Mouse (Mus musculus) stomach, embryonic 16.5 days (tissue): ENCODE measurements around the gene Tmem213. TPM values are rescaled to one million over a fixed set of nuclear protein-coding genes. Genes with fewer than 3 reads are reported as not detected.
A peak's percentile ranks its signal among the peaks of the same experiment; 100 is the strongest.

Experiments
- ATAC-seq: fragments of 200-750 bp; cut with Nextera tagmentation; 2 replicates; pipeline ENCODE4 v1.8.0; 2017; ENCODE audit warnings: moderate number of reproducible peaks, moderate TSS enrichment; ENCODE audit not compliant: insufficient read depth, low FRiP score
- H3K27ac ChIP-seq: fragments of 300-500 bp; sonication (generic); 2 replicates; pipeline ENCODE4 v1.5.1; 2014; ENCODE audit warnings: low read length
- H3K27me3 ChIP-seq: fragments of 300-500 bp; sonication (generic); 2 replicates; pipeline ENCODE4 v1.6.1; 2014; ENCODE audit warnings: low read length, control low read depth, mixed read lengths; ENCODE audit not compliant: control insufficient read depth, insufficient read depth
- H3K36me3 ChIP-seq: fragments of 300-500 bp; sonication (generic); 2 replicates; pipeline ENCODE4 v1.6.1; 2014; ENCODE audit warnings: low read length; ENCODE audit not compliant: control insufficient read depth, insufficient read depth
- H3K4me1 ChIP-seq: fragments of 300-500 bp; sonication (generic); 2 replicates; pipeline ENCODE4 v1.6.1; 2014; ENCODE audit warnings: low read length, control low read depth, mixed read lengths; ENCODE audit not compliant: control insufficient read depth, insufficient read depth
- H3K4me2 ChIP-seq: fragments of 300-500 bp; sonication (generic); 2 replicates; pipeline ENCODE4 v1.6.1; 2014; ENCODE audit warnings: low read depth, low read length, mixed read lengths
- H3K4me3 ChIP-seq: fragments of 300-500 bp; sonication (generic); replicated peaks from 2 replicates; pipeline ENCODE4 v1.5.1; 2014; ENCODE audit warnings: mild to moderate bottlenecking, low read length
- H3K9ac ChIP-seq: fragments of 300-500 bp; sonication (generic); 2 replicates; pipeline ENCODE4 v1.6.1; 2014; ENCODE audit warnings: low read length
- H3K9me3 ChIP-seq: fragments of 300-500 bp; sonication (generic); replicated peaks from 2 replicates; pipeline ENCODE4 v1.6.1; 2016; ENCODE audit warnings: low read length, control low read depth; ENCODE audit not compliant: control insufficient read depth
- WGBS: fragments of 180-500 bp; shearing (Covaris S2); extraction: QIAGEN DNeasy Blood & Tissue Kit; methylation state at CpG from one replicate; pipeline ENCODE4 v1.1.7; 2014; 5-methylcytosine and 5-hydroxymethylcytosine counted together
- polyA plus RNA-seq: library from polyadenylated mRNA; unstranded; fragments of >200 nt; fragmentation: Nextera tagmentation; extraction: Ambion mirVana; gene quantifications from 2 replicates; pipeline ENCODE4 v1.2.1, GENCODE M21; 2015

The Tmem213 gene
- polyA plus RNA-seq, 1 experiment from 2014 or later = 2.9 TPM

- WGBS = 91% methylated on average over 5 of the region's 5 CpGs
- Histone ChIP-seq H3K4me2 (no peak overlapping the region), H3K4me3 (no peak overlapping the region), H3K27me3 (no peaks in the 10 kb centered on the region), H3K9me3 (no peaks in the 10 kb centered on the region), H3K36me3 (no peaks in the 10 kb centered on the region), H3K4me1 (no peaks in the 10 kb centered on the region; the same call in 1 of the 2 replicates), H3K9ac (no peak overlapping the region), H3K27ac (no peak overlapping the region)
- ATAC-seq = no peak
Observed at GRCm38 (mm10) chr6:38108449-38108848, 606 bp upstream of the Tmem213 start.

- H3K36me3 ChIP-seq = no peaks in the 10 kb centered on the region
- no peak overlapping the region for H3K9ac ChIP-seq
- H3K4me3 ChIP-seq = no peak overlapping the region
- peak overlapping the region; percentile 19 for H3K4me2 ChIP-seq
- H3K9me3 ChIP-seq = no peaks in the 10 kb centered on the region
- H3K27ac ChIP-seq = no peak overlapping the region
- H3K27me3 ChIP-seq = no peaks in the 10 kb centered on the region
- ATAC-seq = no peak
- H3K4me1 ChIP-seq = no peaks in the 10 kb centered on the region; the same call in 1 of the 2 replicates
- WGBS = 14% methylated on average over 9 of the region's 9 CpGs
Observed at GRCm38 (mm10) chr6:38109871-38110270, 816 bp downstream of the Tmem213 start.

GRCm38 (mm10) chr6:38110859-38111258 lies 1.8 kb downstream of the Tmem213 start:
- Histone ChIP-seq H3K36me3 (no peaks in the 10 kb centered on the region), H3K4me3 (no peak overlapping the region), H3K9ac (no peak overlapping the region), H3K9me3 (no peaks in the 10 kb centered on the region), H3K27me3 (no peaks in the 10 kb centered on the region), H3K4me2 (no peak overlapping the region), H3K4me1 (peaks cover 1% of the 10 kb centered on the region; the same call in 1 of the 2 replicates), H3K27ac (no peak overlapping the region)
- ATAC-seq = peak; percentile 31; the same call in 1 of the 2 replicates
- 58% methylated on average over 9 of the region's 9 CpGs for WGBS

- Histone ChIP-seq H3K4me2 (no peak overlapping the region), H3K9ac (no peak overlapping the region), H3K4me3 (no peak overlapping the region), H3K4me1 (peaks cover 3% of the 10 kb centered on the region; the same call in 1 of the 2 replicates), H3K27ac (no peak overlapping the region), H3K36me3 (no peaks in the 10 kb centered on the region), H3K27me3 (no peaks in the 10 kb centered on the region), H3K9me3 (no peaks in the 10 kb centered on the region)
- 44% methylated on average over 4 of the region's 4 CpGs for WGBS
- ATAC-seq = no peak
Observed at GRCm38 (mm10) chr6:38116107-38116770, 7.2 kb downstream of the Tmem213 start.

- Histone ChIP-seq H3K27me3 (no peaks in the 10 kb centered on the region), H3K4me2 (no peak overlapping the region), H3K9me3 (no peaks in the 10 kb centered on the region), H3K36me3 (no peaks in the 10 kb centered on the region), H3K9ac (no peak overlapping the region), H3K4me3 (no peak overlapping the region), H3K27ac (no peak overlapping the region), H3K4me1 (peaks cover 3% of the 10 kb centered on the region)
- WGBS = 91% methylated on average over 6 of the region's 6 CpGs
- no peak for ATAC-seq
Observed at GRCm38 (mm10) chr6:38118341-38118740, 9.3 kb downstream of the Tmem213 start.

DNA sequence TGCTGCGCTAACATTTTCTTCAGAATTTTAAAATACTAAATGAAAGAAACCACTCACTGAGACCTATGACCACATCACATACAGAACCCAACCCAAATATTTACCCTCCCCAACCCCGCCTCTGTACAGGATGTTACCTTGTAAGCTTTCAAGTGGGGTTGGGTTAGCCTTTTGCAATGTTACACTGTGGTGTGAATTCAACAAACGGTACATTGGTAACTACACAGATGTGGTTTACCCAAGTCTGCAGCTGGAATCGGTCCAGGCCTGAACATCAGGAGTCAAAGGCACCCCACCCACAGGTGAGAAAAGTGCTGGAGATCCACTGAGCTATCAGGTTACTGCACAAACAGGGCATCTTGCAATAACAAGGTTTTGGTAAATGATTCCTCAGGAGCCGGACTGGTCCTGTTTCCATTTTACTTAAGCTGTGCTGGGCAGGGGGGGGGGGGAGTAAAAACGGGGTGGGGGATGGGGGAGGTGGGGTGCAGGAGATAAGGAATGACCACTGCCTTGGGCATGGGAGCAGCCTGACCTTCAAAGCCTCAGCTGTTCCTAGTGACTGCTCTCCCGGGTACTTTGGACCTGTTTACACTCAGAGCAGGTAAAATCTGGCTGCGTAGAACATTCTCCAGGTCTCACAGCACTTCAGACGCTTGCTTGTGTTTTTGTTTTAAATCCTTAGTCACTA lies 11.8 kb downstream of the Tmem213 start:
- WGBS = 42% methylated on average over 9 of the region's 9 CpGs
- H3K4me1 ChIP-seq = peaks cover 3% of the 10 kb centered on the region
- ATAC-seq = peak; percentile 70

GRCm38 (mm10) chr6:38121843-38122242 lies 12.8 kb downstream of the Tmem213 start:
- no peak for ATAC-seq
- no peaks in the 10 kb centered on the region for H3K36me3 ChIP-seq
- H3K9me3 ChIP-seq = no peaks in the 10 kb centered on the region
- no peak overlapping the region for H3K4me3 ChIP-seq
- H3K4me2 ChIP-seq = no peak overlapping the region
- H3K9ac ChIP-seq = no peak overlapping the region
- WGBS = 80% methylated on average over 5 of the region's 5 CpGs
- no peaks in the 10 kb centered on the region; the same call in none of the 2 replicates for H3K4me1 ChIP-seq
- no peak overlapping the region for H3K27ac ChIP-seq
- no peaks in the 10 kb centered on the region for H3K27me3 ChIP-seq

More for the DNA sequence above, 11.8 kb downstream of the Tmem213 start:
- Histone ChIP-seq H3K36me3 (no peaks in the 10 kb centered on the region), H3K27ac (0 out of 2 replicates have a peak overlapping the region, but pooled peaks have one; percentile 21), H3K9ac (no peak overlapping the region), H3K9me3 (no peaks in the 10 kb centered on the region), H3K4me2 (no peak overlapping the region), H3K27me3 (no peaks in the 10 kb centered on the region), H3K4me3 (no peak overlapping the region)

GRCm38 (mm10) chr6:38122791-38123190 lies 13.7 kb downstream of the Tmem213 start:
- 62% methylated on average over 6 of the region's 6 CpGs for WGBS
- Histone ChIP-seq H3K27ac (no peak overlapping the region), H3K9me3 (no peaks in the 10 kb centered on the region), H3K4me2 (no peak overlapping the region; the same call in 1 of the 2 replicates), H3K9ac (no peak overlapping the region), H3K27me3 (no peaks in the 10 kb centered on the region), H3K36me3 (no peaks in the 10 kb centered on the region), H3K4me3 (no peak overlapping the region), H3K4me1 (no peaks in the 10 kb centered on the region; the same call in none of the 2 replicates)
- ATAC-seq = no peak

GRCm38 (mm10) chr6:38123471-38124206 lies 14.6 kb downstream of the Tmem213 start:
- Histone ChIP-seq H3K27ac (no peak overlapping the region), H3K36me3 (no peaks in the 10 kb centered on the region), H3K27me3 (no peaks in the 10 kb centered on the region), H3K9ac (no peak overlapping the region), H3K4me1 (no peaks in the 10 kb centered on the region; the same call in none of the 2 replicates), H3K4me3 (no peak overlapping the region), H3K4me2 (no peak overlapping the region), H3K9me3 (no peaks in the 10 kb centered on the region)
- ATAC-seq = no peak
- WGBS = 80% methylated on average over 18 of the region's 18 CpGs
